18 mouse cellular contexts compared by ENCODE assay signal in genomic region chr2:102331092-102331491, GRCm38 (mm10).
"Had no signal": no experiment of that assay in that cellular context is flagged by ENCODE, and none has a peak within 500 bp of the region (broad histone marks: within the 10 kb centered on the region; RNA-seq: fewer than 3 reads in every experiment).

No protein-coding gene starts in this region.

- H3K9me3 ChIP-seq: lung, embryonic 15.5 days; megakaryocyte, embryonic 14.5 days; midbrain, embryonic 13.5 days; midbrain, embryonic 15.5 days; neural tube, embryonic 13.5 days; stomach, embryonic 15.5 days had no signal

- H3K9ac ChIP-seq: liver, postnatal 0 days; lung, embryonic 15.5 days; midbrain, embryonic 13.5 days; midbrain, embryonic 15.5 days; neural tube, embryonic 13.5 days; stomach, embryonic 15.5 days had no signal

- ATAC-seq: liver, postnatal 0 days; lung, postnatal 0 days; midbrain, embryonic 13.5 days; midbrain, embryonic 15.5 days had no signal

- H3K4me3 ChIP-seq: lung, embryonic 15.5 days; megakaryocyte, embryonic 14.5 days; midbrain, embryonic 13.5 days; midbrain, embryonic 15.5 days; neural tube, embryonic 13.5 days; stomach, embryonic 15.5 days had no signal

- H3K27me3 ChIP-seq: lung, embryonic 15.5 days; megakaryocyte, embryonic 14.5 days; midbrain, embryonic 13.5 days; midbrain, embryonic 15.5 days; neural tube, embryonic 13.5 days; stomach, embryonic 15.5 days had no signal

- H3K4me2 ChIP-seq: lung, embryonic 15.5 days; midbrain, embryonic 11.5 days; midbrain, embryonic 13.5 days; midbrain, embryonic 15.5 days; neural tube, embryonic 13.5 days; stomach, embryonic 15.5 days had no signal

- H3K4me1 ChIP-seq: lung, embryonic 15.5 days; megakaryocyte, embryonic 14.5 days; midbrain, embryonic 13.5 days; midbrain, embryonic 15.5 days; neural tube, embryonic 13.5 days; stomach, embryonic 15.5 days had no signal

- DNase-seq: liver, postnatal 0 days; lung, adult 2 months; lung, postnatal 14 days; lung, postnatal 36 days; right cerebral cortex, postnatal 14 days; thymus, adult 2 months; thymus, postnatal 25 days; thymus, postnatal 4 days had no signal

- H3K36me3 ChIP-seq: lung, embryonic 15.5 days; midbrain, embryonic 13.5 days; midbrain, embryonic 15.5 days; neural tube, embryonic 13.5 days; stomach, embryonic 15.5 days had no signal

- H3K27ac ChIP-seq: lung, embryonic 15.5 days; macrophage; midbrain, embryonic 13.5 days; midbrain, embryonic 15.5 days; neural tube, embryonic 13.5 days; stomach, embryonic 15.5 days; stomach, postnatal 0 days had no signal
